Mouse (Mus musculus): ENCODE data around the gene Acin1. TPM values are rescaled to one million over a fixed set of nuclear protein-coding genes. Genes with fewer than 3 reads are reported as not detected.
A peak's percentile ranks its signal among the peaks of the same experiment; 100 is the strongest.

Acin1 gene
- polyA plus RNA-seq, 1 experiment: 238 TPM

- DNase-seq: no peak
- TF ChIP-seq CTCF (IDR thresholded peaks at IDR 0.05; ENCODE audit: borderline replicate concordance, control insufficient read depth, extremely low read depth, insufficient read depth, low read length, poor library complexity): no peak
- no peak for TF ChIP-seq POLR2A (IDR thresholded peaks at IDR 0.05; ENCODE audit: control insufficient read depth, extremely low read depth, insufficient read depth, low read length, poor library complexity)
- WGBS: 95% methylated on average over 4 of the region's 4 CpGs
- H3K36me3 ChIP-seq (ENCODE audit: control insufficient read depth, insufficient read depth, low read length): peaks cover 44% of the 10 kb centered on the region
- no peak overlapping the region for H3K4me3 ChIP-seq (ENCODE audit: control insufficient read depth, insufficient read depth, low read length)
- no peak overlapping the region for H3K27ac ChIP-seq (ENCODE audit: control insufficient read depth, insufficient read depth, low read length)
- H3K27me3 ChIP-seq (ENCODE audit: control insufficient read depth, insufficient read depth, low read length): no peaks in the 10 kb centered on the region
- H3K4me1 ChIP-seq (replicated peaks; ENCODE audit: control insufficient read depth, insufficient read depth, low read length): peaks cover 7% of the 10 kb centered on the region
These were observed 35.2 kb downstream of the Acin1 start for GRCm38 (mm10) chr14:54651556-54651955.

GRCm38 (mm10) chr14:54650621-54651454 is 35.9 kb downstream of the Acin1 start:
- peaks cover 7% of the 10 kb centered on the region for H3K4me1 ChIP-seq (replicated peaks; ENCODE audit: control insufficient read depth, insufficient read depth, low read length)
- no peak overlapping the region for H3K4me3 ChIP-seq (ENCODE audit: control insufficient read depth, insufficient read depth, low read length)
- 71% methylated on average over 23 of the region's 23 CpGs for WGBS
- no peak overlapping the region for H3K27ac ChIP-seq (ENCODE audit: control insufficient read depth, insufficient read depth, low read length)
- peaks cover 44% of the 10 kb centered on the region for H3K36me3 ChIP-seq (ENCODE audit: control insufficient read depth, insufficient read depth, low read length)
- DNase-seq: peak; percentile 88
- H3K27me3 ChIP-seq (ENCODE audit: control insufficient read depth, insufficient read depth, low read length): no peaks in the 10 kb centered on the region
- TF ChIP-seq CTCF (IDR thresholded peaks at IDR 0.05; ENCODE audit: borderline replicate concordance, control insufficient read depth, extremely low read depth, insufficient read depth, low read length, poor library complexity): no peak
- no peak for TF ChIP-seq POLR2A (IDR thresholded peaks at IDR 0.05; ENCODE audit: control insufficient read depth, extremely low read depth, insufficient read depth, low read length, poor library complexity)

GRCm38 (mm10) chr14:54647900-54648299 is 38.8 kb downstream of the Acin1 start:
- peaks cover 69% of the 10 kb centered on the region for H3K36me3 ChIP-seq (ENCODE audit: control insufficient read depth, insufficient read depth, low read length)
- no peaks in the 10 kb centered on the region; the same call in 1 of the 2 replicates for H3K27me3 ChIP-seq (ENCODE audit: control insufficient read depth, insufficient read depth, low read length)
- WGBS: over 99% methylated on average over 4 of the region's 4 CpGs
- no peak overlapping the region for H3K27ac ChIP-seq (ENCODE audit: control insufficient read depth, insufficient read depth, low read length)
- TF ChIP-seq POLR2A (IDR thresholded peaks at IDR 0.05; ENCODE audit: control insufficient read depth, extremely low read depth, insufficient read depth, low read length, poor library complexity) (no peak), CTCF (IDR thresholded peaks at IDR 0.05; ENCODE audit: borderline replicate concordance, control insufficient read depth, extremely low read depth, insufficient read depth, low read length, poor library complexity) (no peak)
- no peak for DNase-seq
- no peak overlapping the region for H3K4me3 ChIP-seq (ENCODE audit: control insufficient read depth, insufficient read depth, low read length)
- H3K4me1 ChIP-seq (replicated peaks; ENCODE audit: control insufficient read depth, insufficient read depth, low read length): peaks cover 6% of the 10 kb centered on the region

- H3K4me1 ChIP-seq (replicated peaks; ENCODE audit: control insufficient read depth, insufficient read depth, low read length): peaks cover 2% of the 10 kb centered on the region; the same call in 1 of the 2 replicates
- TF ChIP-seq POLR2A (IDR thresholded peaks at IDR 0.05; ENCODE audit: control insufficient read depth, extremely low read depth, insufficient read depth, low read length, poor library complexity) (no peak), CTCF (IDR thresholded peaks at IDR 0.05; ENCODE audit: borderline replicate concordance, control insufficient read depth, extremely low read depth, insufficient read depth, low read length, poor library complexity) (no peak)
- H3K4me3 ChIP-seq (ENCODE audit: control insufficient read depth, insufficient read depth, low read length): no peak overlapping the region
- no peak overlapping the region for H3K27ac ChIP-seq (ENCODE audit: control insufficient read depth, insufficient read depth, low read length)
- 96% methylated on average over 8 of the region's 8 CpGs for WGBS
- DNase-seq: no peak
- H3K27me3 ChIP-seq (ENCODE audit: control insufficient read depth, insufficient read depth, low read length): no peaks in the 10 kb centered on the region; the same call in 1 of the 2 replicates
- peaks cover 77% of the 10 kb centered on the region for H3K36me3 ChIP-seq (ENCODE audit: control insufficient read depth, insufficient read depth, low read length)
These were observed 39.7 kb downstream of the Acin1 start for GRCm38 (mm10) chr14:54646898-54647636.

GRCm38 (mm10) chr14:54646455-54646854 is 40.3 kb downstream of the Acin1 start:
- DNase-seq: no peak
- no peak overlapping the region for H3K27ac ChIP-seq (ENCODE audit: control insufficient read depth, insufficient read depth, low read length)
- H3K4me1 ChIP-seq (replicated peaks; ENCODE audit: control insufficient read depth, insufficient read depth, low read length): peaks cover under 1% of the 10 kb centered on the region; the same call in 1 of the 2 replicates
- peaks cover 77% of the 10 kb centered on the region for H3K36me3 ChIP-seq (ENCODE audit: control insufficient read depth, insufficient read depth, low read length)
- no peak for TF ChIP-seq POLR2A (IDR thresholded peaks at IDR 0.05; ENCODE audit: control insufficient read depth, extremely low read depth, insufficient read depth, low read length, poor library complexity)
- TF ChIP-seq CTCF (IDR thresholded peaks at IDR 0.05; ENCODE audit: borderline replicate concordance, control insufficient read depth, extremely low read depth, insufficient read depth, low read length, poor library complexity): no peak
- H3K4me3 ChIP-seq (ENCODE audit: control insufficient read depth, insufficient read depth, low read length): no peak overlapping the region
- H3K27me3 ChIP-seq (ENCODE audit: control insufficient read depth, insufficient read depth, low read length): no peaks in the 10 kb centered on the region; the same call in 1 of the 2 replicates
- 97% methylated on average over 17 of the region's 17 CpGs for WGBS

GRCm38 (mm10) chr14:54644294-54644693 is 42.4 kb downstream of the Acin1 start:
- no peak for DNase-seq
- no peaks in the 10 kb centered on the region; the same call in 1 of the 2 replicates for H3K27me3 ChIP-seq (ENCODE audit: control insufficient read depth, insufficient read depth, low read length)
- H3K4me1 ChIP-seq (replicated peaks; ENCODE audit: control insufficient read depth, insufficient read depth, low read length): peaks cover 16% of the 10 kb centered on the region
- WGBS: 96% methylated on average over 9 of the region's 9 CpGs
- H3K27ac ChIP-seq (ENCODE audit: control insufficient read depth, insufficient read depth, low read length): no peak overlapping the region
- H3K4me3 ChIP-seq (ENCODE audit: control insufficient read depth, insufficient read depth, low read length): no peak overlapping the region
- TF ChIP-seq POLR2A (IDR thresholded peaks at IDR 0.05; ENCODE audit: control insufficient read depth, extremely low read depth, insufficient read depth, low read length, poor library complexity) (no peak), CTCF (IDR thresholded peaks at IDR 0.05; ENCODE audit: borderline replicate concordance, control insufficient read depth, extremely low read depth, insufficient read depth, low read length, poor library complexity) (no peak)
- H3K36me3 ChIP-seq (ENCODE audit: control insufficient read depth, insufficient read depth, low read length): peaks cover 62% of the 10 kb centered on the region
